Mouse (Mus musculus): ENCODE measurements around the gene Ptgfrn.

The Ptgfrn gene

GRCm38 (mm10) chr3:101110043-101110837, at the start of gene Ptgfrn:
TSS of gene Ptgfrn (minus strand) at chr3:101110278.
- DNase-seq (ENCODE audit: low spot score): peak; percentile 82

GRCm38 (mm10) chr3:101159701-101160100, 49.6 kb upstream of the Ptgfrn start:
- DNase-seq (ENCODE audit: low spot score): no peak

GRCm38 (mm10) chr3:101154067-101154466, 44.0 kb upstream of the Ptgfrn start:
- no peak for DNase-seq (ENCODE audit: low spot score)

GRCm38 (mm10) chr3:101153341-101153740, 43.3 kb upstream of the Ptgfrn start:
- DNase-seq (ENCODE audit: low spot score): no peak

GRCm38 (mm10) chr3:101146126-101146772, 36.2 kb upstream of the Ptgfrn start:
- DNase-seq (ENCODE audit: low spot score): no peak

- DNase-seq (ENCODE audit: low spot score): no peak
These were observed 35.4 kb upstream of the Ptgfrn start for GRCm38 (mm10) chr3:101145292-101146046.

- no peak for DNase-seq (ENCODE audit: low spot score)
These were observed 34.4 kb upstream of the Ptgfrn start for GRCm38 (mm10) chr3:101144366-101144948.

GRCm38 (mm10) chr3:101143465-101143864, 33.4 kb upstream of the Ptgfrn start:
- DNase-seq (ENCODE audit: low spot score): no peak

- no peak for DNase-seq (ENCODE audit: low spot score)
These were observed 31.8 kb upstream of the Ptgfrn start for GRCm38 (mm10) chr3:101141864-101142263.

GRCm38 (mm10) chr3:101139958-101140357, 29.9 kb upstream of the Ptgfrn start:
- no peak for DNase-seq (ENCODE audit: low spot score)

GRCm38 (mm10) chr3:101136483-101136882, 26.4 kb upstream of the Ptgfrn start:
- no peak for DNase-seq (ENCODE audit: low spot score)

GRCm38 (mm10) chr3:101134861-101135260, 24.8 kb upstream of the Ptgfrn start:
- DNase-seq (ENCODE audit: low spot score): no peak

- no peak for DNase-seq (ENCODE audit: low spot score)
These were observed 22.9 kb upstream of the Ptgfrn start for GRCm38 (mm10) chr3:101132981-101133380.

- DNase-seq (ENCODE audit: low spot score): no peak
These were observed 21.7 kb upstream of the Ptgfrn start for GRCm38 (mm10) chr3:101131772-101132171.

GRCm38 (mm10) chr3:101130526-101130925, 20.4 kb upstream of the Ptgfrn start:
- peak; percentile 66 for DNase-seq (ENCODE audit: low spot score)

- no peak for DNase-seq (ENCODE audit: low spot score)
These were observed 19.5 kb upstream of the Ptgfrn start for GRCm38 (mm10) chr3:101129620-101130019.

GRCm38 (mm10) chr3:101129090-101129489, 19.0 kb upstream of the Ptgfrn start:
- no peak for DNase-seq (ENCODE audit: low spot score)

- no peak for DNase-seq (ENCODE audit: low spot score)
These were observed 17.7 kb upstream of the Ptgfrn start for GRCm38 (mm10) chr3:101127766-101128165.

- no peak for DNase-seq (ENCODE audit: low spot score)
These were observed 14.6 kb upstream of the Ptgfrn start for GRCm38 (mm10) chr3:101124716-101125115.

- no peak for DNase-seq (ENCODE audit: low spot score)
These were observed 12.4 kb upstream of the Ptgfrn start for GRCm38 (mm10) chr3:101122479-101122878.

- no peak for DNase-seq (ENCODE audit: low spot score)
These were observed 7.7 kb upstream of the Ptgfrn start for GRCm38 (mm10) chr3:101117774-101118173.

GRCm38 (mm10) chr3:101117386-101117749, 7.3 kb upstream of the Ptgfrn start:
- no peak for DNase-seq (ENCODE audit: low spot score)

Measured in testis, postnatal 10 days (tissue).